Mouse (Mus musculus): ENCODE data around the gene I830077J02Rik. TPM values are rescaled to one million over a fixed set of nuclear protein-coding genes. Genes with fewer than 3 reads are reported as not detected.

Gene I830077J02Rik
- polyA plus RNA-seq, 1 experiment from 2014 or later: 1.1 TPM

- Histone ChIP-seq H3K9ac (no peak overlapping the region), H3K36me3 (no peaks in the 10 kb centered on the region), H3K4me3 (no peak overlapping the region), H3K27ac (no peak overlapping the region), H3K27me3 (no peaks in the 10 kb centered on the region), H3K4me1 (replicated peaks) (no peaks in the 10 kb centered on the region), H3K4me2 (no peak overlapping the region), H3K9me3 (no peaks in the 10 kb centered on the region)
- ATAC-seq (ENCODE audit: low FRiP score): no peak
- 90% methylated on average over 2 of the region's 2 CpGs for WGBS
Measured at GRCm38 (mm10) chr3:105883111-105883510, 49.4 kb downstream of the I830077J02Rik start.

GRCm38 (mm10) chr3:105882105-105882504 is 50.4 kb downstream of the I830077J02Rik start:
- ATAC-seq (ENCODE audit: low FRiP score): no peak
- H3K27me3 ChIP-seq: no peaks in the 10 kb centered on the region
- no peaks in the 10 kb centered on the region for H3K9me3 ChIP-seq
- WGBS: 90% methylated on average over 7 of the region's 7 CpGs
- H3K4me3 ChIP-seq: no peak overlapping the region
- no peak overlapping the region for H3K9ac ChIP-seq
- no peak overlapping the region for H3K27ac ChIP-seq
- no peaks in the 10 kb centered on the region for H3K36me3 ChIP-seq
- no peaks in the 10 kb centered on the region for H3K4me1 ChIP-seq (replicated peaks)
- no peak overlapping the region for H3K4me2 ChIP-seq

GRCm38 (mm10) chr3:105880419-105880818 is 52.0 kb downstream of the I830077J02Rik start:
- no peaks in the 10 kb centered on the region for H3K4me1 ChIP-seq (replicated peaks)
- WGBS: 78% methylated on average over 3 of the region's 3 CpGs
- no peak overlapping the region for H3K9ac ChIP-seq
- no peak overlapping the region for H3K27ac ChIP-seq
- H3K4me3 ChIP-seq: no peak overlapping the region
- no peaks in the 10 kb centered on the region for H3K36me3 ChIP-seq
- no peak for ATAC-seq (ENCODE audit: low FRiP score)
- H3K9me3 ChIP-seq: no peaks in the 10 kb centered on the region
- no peak overlapping the region for H3K4me2 ChIP-seq
- H3K27me3 ChIP-seq: no peaks in the 10 kb centered on the region

GRCm38 (mm10) chr3:105878751-105879150 is 53.7 kb downstream of the I830077J02Rik start:
- ATAC-seq (ENCODE audit: low FRiP score): no peak
- no peak overlapping the region for H3K27ac ChIP-seq
- H3K9ac ChIP-seq: no peak overlapping the region
- H3K27me3 ChIP-seq: no peaks in the 10 kb centered on the region
- H3K4me2 ChIP-seq: no peak overlapping the region
- WGBS: 85% methylated on average over 8 of the region's 8 CpGs
- H3K4me3 ChIP-seq: no peak overlapping the region
- H3K9me3 ChIP-seq: no peaks in the 10 kb centered on the region
- no peaks in the 10 kb centered on the region for H3K4me1 ChIP-seq (replicated peaks)
- no peaks in the 10 kb centered on the region for H3K36me3 ChIP-seq

DNA sequence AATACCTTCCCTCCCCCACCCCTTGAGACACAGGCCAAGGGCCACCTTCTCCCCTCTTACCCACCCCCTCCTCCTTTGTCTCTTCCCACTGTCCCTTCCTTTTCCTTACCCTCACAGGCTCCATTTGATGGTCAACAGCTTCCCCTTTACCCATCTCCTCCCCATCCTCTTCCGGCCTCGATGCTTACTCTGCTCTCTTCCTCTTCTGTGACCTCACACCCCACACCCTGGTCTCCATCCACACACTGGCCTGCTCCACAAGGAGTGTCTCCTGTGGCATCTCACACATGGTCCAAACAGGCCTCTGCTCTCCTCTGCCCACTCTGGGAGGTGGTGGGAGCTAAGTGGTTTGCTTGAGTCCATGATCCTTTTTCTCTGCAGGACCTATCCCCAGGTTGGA is 54.5 kb downstream of the I830077J02Rik start:
- Histone ChIP-seq H3K4me1 (replicated peaks) (no peaks in the 10 kb centered on the region), H3K27me3 (no peaks in the 10 kb centered on the region), H3K4me3 (no peak overlapping the region), H3K36me3 (no peaks in the 10 kb centered on the region), H3K4me2 (no peak overlapping the region), H3K9me3 (no peaks in the 10 kb centered on the region), H3K27ac (no peak overlapping the region), H3K9ac (no peak overlapping the region)
- WGBS: 98% methylated on average over 2 of the region's 2 CpGs
- ATAC-seq (ENCODE audit: low FRiP score): no peak

GRCm38 (mm10) chr3:105877252-105877803 is 55.1 kb downstream of the I830077J02Rik start:
- Histone ChIP-seq H3K4me3 (no peak overlapping the region), H3K4me2 (no peak overlapping the region), H3K36me3 (no peaks in the 10 kb centered on the region), H3K27me3 (no peaks in the 10 kb centered on the region), H3K27ac (no peak overlapping the region), H3K4me1 (replicated peaks) (0 out of 2 replicates have a peak, but pooled peaks cover 1% of the 10 kb centered on the region), H3K9ac (no peak overlapping the region), H3K9me3 (no peaks in the 10 kb centered on the region)
- WGBS: 90% methylated on average over 6 of the region's 6 CpGs
- ATAC-seq (ENCODE audit: low FRiP score): no peak

- WGBS: 70% methylated on average over 5 of the region's 5 CpGs
- ATAC-seq (ENCODE audit: low FRiP score): no peak
Measured at GRCm38 (mm10) chr3:105876022-105876421, 56.4 kb downstream of the I830077J02Rik start.

More at GRCm38 (mm10) chr3:105876022-105876421, 56.4 kb downstream of the I830077J02Rik start:
- Histone ChIP-seq H3K36me3 (no peaks in the 10 kb centered on the region), H3K9me3 (no peaks in the 10 kb centered on the region), H3K9ac (no peak overlapping the region), H3K27me3 (no peaks in the 10 kb centered on the region), H3K4me1 (replicated peaks) (0 out of 2 replicates have a peak, but pooled peaks cover 4% of the 10 kb centered on the region), H3K27ac (no peak overlapping the region), H3K4me3 (no peak overlapping the region), H3K4me2 (no peak overlapping the region)

Other genes with a start within 250 kb of the I830077J02Rik start
- 26.4 and 27.4 TPM in 2 replicates for gene Ddx20, start 245.1 kb downstream of the I830077J02Rik start, polyA plus RNA-seq (2015; fragmentation: Nextera tagmentation; extraction: Ambion mirVana)
- 4.8 and 5.2 TPM in 2 replicates for gene Inka2, start 228.1 kb downstream of the I830077J02Rik start, polyA plus RNA-seq (2015; fragmentation: Nextera tagmentation; extraction: Ambion mirVana)
- gene Rap1a, start 131.3 kb downstream of the I830077J02Rik start, polyA plus RNA-seq (2015; fragmentation: Nextera tagmentation; extraction: Ambion mirVana): 83.1 and 88.1 TPM in 2 replicates
- gene Adora3, start 61.8 kb downstream of the I830077J02Rik start, polyA plus RNA-seq (2015; fragmentation: Nextera tagmentation; extraction: Ambion mirVana): 0.26 and 0.30 TPM in 2 replicates
- gene Tmigd3, start 61.8 kb downstream of the I830077J02Rik start, polyA plus RNA-seq (2015; fragmentation: Nextera tagmentation; extraction: Ambion mirVana): not detected in 2 replicates
- gene Wdr77, start 26.7 kb upstream of the I830077J02Rik start, polyA plus RNA-seq (2015; fragmentation: Nextera tagmentation; extraction: Ambion mirVana): 91.6 and 99.4 TPM in 2 replicates
- gene Atp5f1, start 27.4 kb upstream of the I830077J02Rik start, polyA plus RNA-seq (2015; fragmentation: Nextera tagmentation; extraction: Ambion mirVana): 538 and 544 TPM in 2 replicates
- 4.6 and 4.7 TPM in 2 replicates for gene Ovgp1, start 41.0 kb upstream of the I830077J02Rik start, polyA plus RNA-seq (2015; fragmentation: Nextera tagmentation; extraction: Ambion mirVana)
- gene Pifo, start 82.0 kb upstream of the I830077J02Rik start, polyA plus RNA-seq (2015; fragmentation: Nextera tagmentation; extraction: Ambion mirVana): 5.3 and 10.0 TPM in 2 replicates
- not detected in 2 replicates for gene Chil5, start 100.2 kb upstream of the I830077J02Rik start, polyA plus RNA-seq (2015; fragmentation: Nextera tagmentation; extraction: Ambion mirVana)
- gene Chia1, start 180.6 kb upstream of the I830077J02Rik start, polyA plus RNA-seq (2015; fragmentation: Nextera tagmentation; extraction: Ambion mirVana): 0.60 and 1.4 TPM in 2 replicates
- gene Chil3, start 234.9 kb upstream of the I830077J02Rik start, polyA plus RNA-seq (2015; fragmentation: Nextera tagmentation; extraction: Ambion mirVana): not detected in 2 replicates

All from hindbrain, embryonic 13.5 days (tissue).